Mouse (Mus musculus) cerebellum, adult 2 months (tissue): Measurements from ENCODE around the gene Tmem94.

Source experiments
- CTCF ChIP-seq: fragments of 200-500 bp; IDR thresholded peaks from 2 replicates; pipeline ENCODE4 v1.5.1; 2011; ENCODE audit warnings: low read depth, mild to moderate bottlenecking, control low read depth, low read length, moderate library complexity, borderline replicate concordance; ENCODE audit not compliant: insufficient read depth
- POLR2A ChIP-seq: fragments of 200-500 bp; IDR thresholded peaks from 2 replicates; pipeline ENCODE4 v1.6.1; 2011; ENCODE audit warnings: low read length, control low read depth, borderline replicate concordance; ENCODE audit not compliant: insufficient read depth

GRCm38 (mm10) chr11:115824813-115825212 is 59.6 kb downstream of the Tmem94 start:
- TF ChIP-seq CTCF, result no peak
- no peak for TF ChIP-seq POLR2A
